Mouse (Mus musculus) olfactory bulb, adult 2 months (tissue): ENCODE data around the gene Tsku.

Experiments
- CTCF ChIP-seq: fragments of 200-500 bp; IDR thresholded peaks from 2 replicates; pipeline ENCODE4 v1.5.1; 2012; ENCODE audit warnings: low read depth, mild to moderate bottlenecking, low read length, moderate library complexity; ENCODE audit not compliant: insufficient read depth
- POLR2A ChIP-seq: fragments of 200-500 bp; IDR thresholded peaks from 2 replicates; pipeline ENCODE4 v1.6.1; 2012; ENCODE audit warnings: mild to moderate bottlenecking, low read depth, low read length, moderate library complexity; ENCODE audit not compliant: insufficient read depth

DNA sequence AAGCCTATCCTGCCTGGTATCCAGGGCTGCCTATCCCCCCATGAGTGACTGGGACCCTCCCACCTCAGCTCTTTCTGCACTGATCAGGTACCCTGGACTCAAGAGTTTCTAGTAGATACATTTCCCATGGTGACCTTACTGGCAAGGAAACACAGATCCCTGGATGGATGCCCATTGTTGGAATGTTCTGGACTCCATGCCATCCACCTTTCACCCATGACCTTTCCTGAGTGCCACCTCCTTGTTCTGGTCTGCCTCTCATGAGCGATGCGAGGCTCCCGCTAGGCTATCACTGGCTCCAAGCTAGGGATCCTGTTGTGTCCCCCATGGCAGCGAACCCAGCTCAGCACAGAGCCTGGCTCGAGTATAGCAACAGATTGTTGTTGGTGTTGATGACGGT is 11.3 kb downstream of the Tsku start:
- TF ChIP-seq CTCF (no peak), POLR2A (no peak)
